Mouse (Mus musculus) CD4-positive, CD25-positive, alpha-beta regulatory T cell, adult 4 months (primary cell): ENCODE data around the gene Cd200r4. TPM values are rescaled to one million over a fixed set of nuclear protein-coding genes. Genes with fewer than 3 reads are reported as not detected.
"Not testable (repeated sequence)": the region's sequence is repeated elsewhere in the genome, so short reads cannot be mapped to it uniquely, and the experiment has no call there.

Experiments used
- ATAC-seq: one replicate; pipeline ENCODE4 v1.8.0; 2017
- polyA plus RNA-seq, 2 experiments: library from polyadenylated mRNA; unstranded; fragments of 100-300 nt; shearing (Covaris generic); gene quantifications; one replicate each; pipeline ENCODE4 v1.2.1; 2017

The Cd200r4 gene
- polyA plus RNA-seq, result 1 to 10 TPM; 8.4 to 9.1 TPM

- ATAC-seq, result peak; percentile 51
Measured at GRCm38 (mm10) chr16:44811544-44811943, at the start of gene Cd200r4. Cd200r4 (plus strand) TSS chr16:44811733.

DNA sequence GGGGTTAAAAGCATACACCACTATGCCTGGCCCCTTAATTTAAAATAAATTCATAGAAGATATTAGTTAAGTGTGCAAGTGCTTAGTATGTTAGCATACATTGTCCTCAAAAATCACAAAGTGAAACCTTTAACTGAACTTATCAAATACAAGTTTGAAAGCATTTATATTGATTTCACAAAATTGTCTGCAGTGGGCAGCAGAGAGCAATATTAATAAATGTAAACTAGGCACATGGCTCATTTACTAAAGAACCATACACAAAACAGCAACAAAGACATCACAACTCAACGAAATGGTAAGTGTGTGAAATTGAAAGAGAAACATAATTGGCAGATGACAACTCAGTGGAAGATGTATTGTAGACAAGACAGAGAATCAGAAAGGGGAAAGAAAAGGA is 49.7 kb upstream of the Cd200r4 start:
- ATAC-seq, result peak; percentile 38

DNA sequence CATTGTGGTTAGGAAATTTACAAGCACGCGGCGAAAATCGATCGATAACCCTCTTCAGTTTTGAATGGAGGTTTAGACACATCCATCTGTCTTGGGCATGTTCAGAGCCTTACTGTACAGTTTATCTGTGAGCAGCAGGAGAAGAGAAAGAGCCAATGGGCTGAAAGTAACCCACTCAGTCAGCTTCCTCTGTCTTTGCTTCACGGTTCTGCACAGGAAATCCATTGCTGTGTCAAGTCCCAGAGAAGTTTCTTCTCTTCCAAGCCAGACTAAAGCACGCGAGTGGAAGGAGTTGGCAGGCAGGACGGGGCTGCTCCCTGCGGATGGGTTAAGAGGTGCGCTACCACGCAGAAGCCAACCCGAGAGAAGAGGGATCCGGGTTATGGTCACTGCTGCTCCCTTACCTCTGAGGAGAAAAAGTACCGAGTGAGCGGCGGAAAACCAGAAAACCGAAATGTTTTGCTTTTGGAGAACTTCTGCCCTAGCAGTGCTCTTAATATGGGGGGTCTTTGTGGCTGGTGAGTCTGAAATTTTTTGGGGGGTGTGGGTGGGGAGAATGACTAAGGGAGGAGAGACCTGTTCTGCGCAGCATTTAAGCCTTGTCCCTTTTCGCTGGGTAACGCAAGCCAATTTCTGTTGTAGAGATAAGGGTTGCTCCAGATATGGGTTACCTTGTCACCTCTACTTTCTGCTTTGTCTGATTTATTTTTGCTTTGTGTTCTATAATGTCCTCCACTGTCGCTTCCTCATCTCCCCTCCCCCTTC is 45.8 kb upstream of the Cd200r4 start, which contains the start of gene Cd200r1:
Gene Cd200r1 (plus strand): TSS at position 182 of the 765 bp plus-strand sequence.
- peak; percentile 74 for ATAC-seq

DNA sequence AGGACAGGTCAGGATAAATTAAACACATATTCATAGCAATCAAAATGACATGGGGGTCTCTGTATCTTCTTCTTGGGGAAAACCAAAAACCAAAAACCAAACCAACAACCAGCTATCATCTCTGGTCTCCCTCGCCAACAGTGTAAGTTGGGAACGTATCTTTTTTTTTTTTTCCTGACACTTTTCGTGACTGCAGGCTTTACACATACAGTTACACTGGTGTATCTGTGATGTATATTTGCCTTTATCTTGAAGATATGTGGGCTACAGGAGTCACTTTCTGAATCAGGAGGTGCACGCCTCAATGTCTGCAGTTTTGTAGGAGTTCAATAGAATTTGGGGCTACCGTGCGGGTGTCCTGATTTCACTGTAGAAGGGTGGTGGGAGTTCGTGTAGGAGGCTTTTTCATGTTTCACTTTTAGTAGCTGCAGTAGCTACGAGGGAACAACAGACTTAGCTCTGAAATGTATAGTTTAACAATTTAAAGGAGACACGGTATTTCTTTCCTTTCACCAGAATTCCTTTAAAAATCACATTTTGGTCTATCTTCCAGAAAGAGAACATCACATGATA is 45.1 kb upstream of the Cd200r4 start:
- peak; percentile 7 for ATAC-seq

DNA sequence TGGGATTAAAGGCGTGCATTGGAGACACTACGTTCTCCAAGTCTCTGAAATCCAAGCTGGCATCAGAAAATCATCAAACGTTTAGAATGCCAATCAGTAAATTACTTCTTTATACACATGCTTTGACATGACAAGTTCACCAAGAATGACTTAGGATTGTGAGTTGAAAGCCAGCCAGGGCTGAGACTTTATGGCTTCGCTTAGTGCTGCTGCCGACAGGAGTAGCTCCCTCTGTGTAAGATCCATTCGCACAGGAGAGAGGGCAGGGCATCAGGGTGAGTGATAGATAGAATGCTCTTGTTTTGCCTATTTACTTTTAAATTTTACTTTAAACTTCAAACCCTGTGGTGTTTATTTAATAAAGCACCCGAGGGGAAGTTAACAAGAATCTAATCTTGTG is 44.0 kb upstream of the Cd200r4 start:
- ATAC-seq, result no peak

DNA sequence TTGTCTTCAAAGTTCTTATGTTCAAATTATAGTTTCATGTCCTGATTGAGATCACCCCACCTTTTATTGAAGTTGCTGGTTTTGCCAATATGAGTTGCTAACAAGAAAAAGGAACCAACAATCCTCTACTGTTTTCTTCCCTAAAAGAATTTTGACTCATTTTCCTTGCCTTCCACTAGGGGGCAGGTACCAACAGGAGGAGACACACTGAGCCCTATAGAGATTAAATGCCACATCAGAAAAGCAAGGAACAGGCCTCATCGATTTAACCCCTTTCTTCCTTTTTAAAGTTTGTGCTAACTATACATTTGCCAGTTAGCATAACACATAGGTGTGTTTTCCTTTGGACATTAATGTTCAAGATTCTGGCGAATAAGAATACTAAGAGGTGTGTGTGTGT is 43.6 kb upstream of the Cd200r4 start:
- ATAC-seq, result peak; percentile 61

DNA sequence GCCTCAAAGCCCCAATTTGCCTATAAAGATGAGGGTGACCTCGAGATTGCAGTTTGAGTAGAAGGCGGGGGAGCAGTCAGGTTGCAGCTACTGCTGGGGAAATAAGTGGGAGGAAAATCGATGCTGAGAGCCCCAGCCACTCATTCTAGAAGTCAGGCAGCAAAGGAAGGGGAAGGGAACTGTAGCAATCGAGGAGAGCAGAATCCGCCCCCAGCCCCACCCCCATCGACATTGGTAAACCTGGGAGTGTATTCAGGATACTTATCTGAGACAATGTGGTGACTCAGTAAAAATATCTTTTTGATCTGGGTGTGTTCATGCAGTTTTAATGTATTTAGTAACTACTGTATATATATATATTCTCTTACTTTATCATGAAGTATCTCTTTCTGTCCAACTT is 39.0 kb upstream of the Cd200r4 start:
- no peak for ATAC-seq

- ATAC-seq, result peak; percentile 28
Measured at GRCm38 (mm10) chr16:44773673-44774072, 37.9 kb upstream of the Cd200r4 start.

- peak; percentile 57 for ATAC-seq
Measured at GRCm38 (mm10) chr16:44774201-44774600, 37.3 kb upstream of the Cd200r4 start.

DNA sequence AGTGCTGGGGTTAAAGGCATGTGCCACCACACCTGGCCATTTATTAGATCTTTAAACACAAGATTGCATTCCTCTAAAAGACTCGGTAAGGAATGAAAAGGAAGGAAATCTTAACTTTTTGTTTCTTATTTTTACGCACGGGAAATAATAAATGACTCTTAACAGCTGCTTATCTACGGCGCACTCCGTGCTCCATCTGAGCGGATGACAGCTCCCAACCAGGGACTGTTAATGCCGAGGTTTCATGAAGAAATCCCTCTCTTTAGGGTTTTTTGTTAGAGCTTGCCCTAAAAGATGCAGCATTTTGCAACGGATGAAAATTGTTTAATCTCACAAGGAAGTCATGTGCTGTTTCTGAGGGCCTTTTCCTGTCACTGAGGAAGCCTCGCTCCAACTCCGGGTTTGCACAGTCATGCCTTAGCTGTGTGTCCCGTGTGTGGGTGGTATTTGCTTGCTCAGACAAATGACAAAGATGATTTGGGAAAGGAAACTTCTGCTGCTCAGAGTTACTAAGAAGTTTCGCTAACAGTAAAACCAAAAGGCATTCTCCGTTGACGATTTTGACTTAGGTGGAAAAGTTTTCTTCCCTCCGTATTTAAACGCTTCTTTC is 32.9 kb upstream of the Cd200r4 start:
- ATAC-seq, result peak; percentile 79

DNA sequence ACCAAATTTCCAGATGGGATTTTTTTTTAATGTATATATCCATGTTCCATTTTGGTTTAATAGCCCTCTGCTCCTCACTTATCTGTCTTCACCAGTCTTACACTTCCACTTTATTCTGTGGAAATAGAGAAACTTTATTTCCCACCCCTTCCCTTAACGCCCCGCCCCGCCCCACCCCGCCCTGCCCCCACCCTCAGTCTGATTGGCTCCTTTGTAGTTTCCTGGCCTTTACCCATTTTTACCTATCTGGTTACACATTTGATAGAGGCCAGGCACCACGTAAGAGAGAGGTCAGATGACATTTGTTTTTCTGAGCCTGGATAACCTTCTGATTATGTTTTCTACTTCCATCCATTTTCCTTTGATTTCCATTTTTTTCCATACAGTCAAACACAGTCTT is 32.0 kb upstream of the Cd200r4 start:
- no peak for ATAC-seq

GRCm38 (mm10) chr16:44780751-44781150 is 30.8 kb upstream of the Cd200r4 start:
- no peak for ATAC-seq

DNA sequence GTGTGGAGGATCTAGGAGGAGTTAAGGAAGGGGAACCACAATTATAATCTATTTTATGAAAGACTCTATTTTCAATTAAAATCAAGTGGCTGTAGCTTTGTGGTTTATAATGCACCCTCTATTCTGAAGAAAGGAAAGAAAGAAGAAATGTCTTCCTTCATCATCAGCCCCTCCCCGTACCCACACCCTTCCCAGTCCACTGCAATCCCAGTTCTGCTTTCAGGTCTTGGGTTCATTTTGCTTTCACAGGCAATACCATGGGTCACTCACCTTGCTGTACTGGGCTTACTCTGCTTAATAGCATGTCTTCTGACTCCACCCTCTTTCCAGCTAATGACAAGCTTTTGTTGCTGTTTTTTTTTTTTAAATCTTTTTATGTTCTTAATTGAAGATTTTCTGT is 24.6 kb upstream of the Cd200r4 start:
- ATAC-seq, result no peak

- ATAC-seq, result no peak
Measured at GRCm38 (mm10) chr16:44794416-44794815, 17.1 kb upstream of the Cd200r4 start.

DNA sequence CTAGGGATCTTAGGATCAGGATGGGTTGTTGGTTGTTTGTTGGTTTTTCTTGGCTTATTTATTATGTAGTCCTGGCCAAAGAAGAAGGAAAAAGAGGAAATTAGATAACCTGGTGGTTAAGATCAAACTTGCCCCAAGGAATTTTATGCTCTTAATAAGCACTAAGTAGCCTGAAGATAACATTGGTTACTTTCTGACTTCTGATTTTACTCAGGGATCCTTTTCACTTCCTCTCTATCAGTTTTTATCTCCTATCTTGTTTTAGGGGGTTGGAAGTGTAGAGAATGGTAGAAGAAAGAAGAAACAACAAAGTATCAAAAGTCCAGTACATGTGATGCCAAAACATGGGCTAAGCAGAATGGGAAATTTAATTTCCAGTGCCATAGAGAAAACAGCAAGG is 5.6 kb upstream of the Cd200r4 start:
- ATAC-seq, result no peak

DNA sequence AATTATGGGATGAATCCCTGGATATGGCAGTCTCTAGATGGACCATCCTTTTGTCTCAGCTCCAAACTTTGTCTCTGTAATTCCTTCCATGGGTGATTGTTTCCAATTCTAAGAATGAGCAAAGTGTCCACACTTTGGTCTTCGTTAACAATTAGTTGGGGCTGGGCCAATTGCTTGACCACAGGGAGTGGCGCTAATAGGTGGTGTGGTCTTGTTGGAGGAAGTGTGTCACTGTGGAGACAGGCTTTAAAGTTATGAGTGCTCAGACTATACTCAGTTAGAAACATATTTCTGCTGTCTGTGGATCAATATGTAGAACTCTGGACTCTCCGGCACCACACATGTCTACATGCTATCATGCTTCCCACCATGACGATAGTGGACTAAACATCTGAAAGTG is 1.3 kb upstream of the Cd200r4 start:
- not testable (repeated sequence) for ATAC-seq

DNA sequence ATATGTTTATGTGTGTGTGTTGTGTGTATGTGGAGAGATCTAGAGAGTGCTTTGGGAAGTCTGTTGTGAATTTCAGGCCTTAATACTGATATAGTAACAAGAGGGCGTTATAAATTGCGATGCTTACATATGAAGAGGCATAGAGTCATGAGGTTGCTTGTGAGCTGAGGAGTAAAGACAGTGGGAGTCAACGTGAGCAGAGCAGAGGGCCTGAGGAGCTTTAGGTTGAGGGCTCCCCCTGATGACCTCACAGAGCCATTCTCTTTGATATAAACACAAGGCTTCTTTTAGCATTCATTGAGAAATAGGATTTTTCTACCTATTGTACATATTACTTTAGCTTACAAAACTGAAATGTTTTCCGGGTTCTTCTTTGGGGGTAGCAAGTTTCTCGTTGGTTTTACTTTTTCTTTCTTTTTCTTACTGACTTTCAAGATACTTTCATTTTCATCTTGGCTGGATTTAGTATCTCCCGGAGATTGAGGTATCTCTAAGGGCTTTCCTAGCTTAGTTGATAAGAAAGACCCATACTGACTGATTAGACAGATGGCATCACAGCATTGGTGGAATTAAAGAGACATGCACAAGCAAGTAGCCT is 1.0 kb downstream of the Cd200r4 start:
- peak; percentile 71 for ATAC-seq

DNA sequence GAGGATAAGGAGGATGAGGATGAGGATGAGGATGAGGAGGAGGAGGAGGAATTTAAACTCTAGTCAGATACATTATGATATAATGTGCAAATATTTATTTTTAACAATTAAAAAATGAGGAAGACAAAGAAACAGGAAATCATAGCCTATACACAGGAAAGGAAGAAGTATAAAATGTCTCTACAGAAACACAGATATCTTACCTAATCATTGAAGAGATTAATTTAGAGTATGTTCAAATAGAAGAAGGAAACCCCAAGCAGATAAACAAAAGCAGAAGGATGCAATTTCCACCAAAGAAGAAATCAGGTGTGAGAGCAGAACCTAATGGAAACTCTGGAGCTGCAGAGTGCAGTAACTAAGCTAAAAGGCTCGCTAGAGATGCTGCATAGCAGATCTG is 6.5 kb downstream of the Cd200r4 start:
- no peak for ATAC-seq

DNA sequence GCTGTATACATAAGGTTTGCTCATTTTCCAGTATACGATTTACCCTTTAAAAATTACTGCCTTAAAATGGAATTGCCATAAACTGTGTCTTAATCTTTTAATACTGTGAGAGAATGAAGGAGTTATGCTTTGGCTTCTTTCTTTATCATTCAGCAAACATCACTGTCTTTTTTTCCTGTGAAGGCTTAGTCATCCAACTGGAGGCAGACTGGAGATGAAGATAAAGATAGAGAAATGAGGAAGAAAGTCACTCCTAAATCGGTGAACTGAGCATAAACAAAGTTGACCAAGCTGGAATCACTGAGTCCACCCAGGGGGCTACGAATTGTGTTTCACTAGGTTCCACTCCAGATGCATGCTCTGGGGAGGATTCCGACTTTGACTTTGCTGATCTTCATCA is 9.0 kb downstream of the Cd200r4 start:
- ATAC-seq, result no peak

DNA sequence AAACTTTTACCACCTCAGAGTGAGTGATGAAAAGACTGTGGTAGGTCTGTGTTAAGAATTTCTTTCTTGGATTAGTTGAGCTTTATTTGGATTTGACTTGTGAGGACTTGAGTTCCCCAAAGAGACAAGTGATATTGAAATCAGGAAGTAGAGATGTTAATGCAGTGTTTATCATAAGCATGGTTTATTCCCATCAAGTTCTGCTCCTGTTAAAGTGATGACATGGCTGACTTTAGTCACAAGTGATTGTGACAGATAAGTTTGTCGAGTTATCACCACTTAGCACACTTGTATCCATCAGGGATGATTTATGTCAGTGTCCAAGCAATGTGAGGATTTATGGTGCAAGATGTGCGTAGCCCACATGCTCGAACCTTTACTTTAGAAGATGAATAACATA is 20.8 kb downstream of the Cd200r4 start:
- no peak for ATAC-seq

- not testable (repeated sequence) for ATAC-seq
Measured at GRCm38 (mm10) chr16:44833189-44833588, 21.7 kb downstream of the Cd200r4 start.

GRCm38 (mm10) chr16:44866797-44867196 is 55.3 kb downstream of the Cd200r4 start, which contains the start of gene Cd200r2:
Cd200r2 (plus strand) TSS chr16:44867097.
- ATAC-seq, result no peak

- ATAC-seq, result peak; percentile 74
Measured at GRCm38 (mm10) chr16:44875178-44875577, 63.6 kb downstream of the Cd200r4 start.
